Mouse (Mus musculus) CH12.LX (cell line): ENCODE measurements at regions not wholly inside any gene's neighbourhood (a gene's known extent, or its start where the extent isn't known, plus 50 kb on each side); places are given as distances from the start of the nearest gene placed in this dataset.

ENCODE experiments used
- DNase-seq: peaks from one replicate; pipeline ENCODE4 v3.0.0-alpha.2; 2013; ENCODE audit errors: extremely low read depth
- H3K27ac ChIP-seq: 2 replicates; pipeline ENCODE4 v1.5.1; 2012; ENCODE audit warnings: low read depth, mild to moderate bottlenecking, control low read depth, moderate library complexity; ENCODE audit not compliant: insufficient read depth
- H3K27me3 ChIP-seq: replicated peaks from 2 replicates; pipeline ENCODE3; 2012; ENCODE audit warnings: inconsistent platforms
- H3K36me3 ChIP-seq, 2 experiments: replicated peaks in 1 of 2; 2 replicates each; pipeline versions ENCODE3 to v1.6.1; 2012; ENCODE audit warnings: inconsistent platforms in 1 of 2, low read length in 1 of 2, mild to moderate bottlenecking in 1 of 2, mixed read lengths in 1 of 2, moderate library complexity in 1 of 2; ENCODE audit not compliant: control insufficient read depth in 1 of 2, insufficient read depth in 1 of 2
- H3K4me1 ChIP-seq, 2 experiments: 2 replicates each; pipeline ENCODE4 v1.6.1; 2012; ENCODE audit warnings: inconsistent platforms in 1 of 2, moderate library complexity in 1 of 2; ENCODE audit not compliant: insufficient read depth in 2 of 2, control insufficient read depth in 1 of 2
- H3K4me2 ChIP-seq: 2 replicates; pipeline ENCODE4 v1.6.1; 2012; ENCODE audit warnings: low read depth, mild to moderate bottlenecking, control low read depth; ENCODE audit not compliant: poor library complexity, insufficient read depth, severe bottlenecking
- H3K4me3 ChIP-seq, 3 experiments: fragments of 150-350 bp in 1 of 3; sonication (generic) in 1 of 3; replicated peaks in 1 of 3; 2 replicates each; pipeline versions ENCODE3 to v1.5.1; 2011 to 2012; ENCODE audit warnings: low read depth in 2 of 3, low read length in 2 of 3, mild to moderate bottlenecking in 2 of 3, moderate library complexity in 2 of 3, control low read depth in 1 of 3, improper control_type of control experiment in 1 of 3, inconsistent platforms in 1 of 3, mixed read lengths in 1 of 3; ENCODE audit not compliant: poor library complexity in 1 of 3
- H3K79me2 ChIP-seq: replicated peaks from 2 replicates; pipeline ENCODE4 v1.6.1; 2012; ENCODE audit warnings: mild to moderate bottlenecking, moderate library complexity; ENCODE audit not compliant: control insufficient read depth, poor library complexity, insufficient read depth, severe bottlenecking; ENCODE audit errors: extremely low read depth
- H3K9ac ChIP-seq: 2 replicates; pipeline ENCODE4 v1.6.1; 2012; ENCODE audit warnings: low read depth, mild to moderate bottlenecking, control low read depth, moderate library complexity; ENCODE audit not compliant: insufficient read depth
- H3K9me3 ChIP-seq: replicated peaks from 2 replicates; pipeline ENCODE3; 2012; ENCODE audit warnings: low read length, inconsistent platforms, mixed read lengths
- BHLHE40 ChIP-seq: IDR thresholded peaks from 2 replicates; pipeline ENCODE4 v1.6.1; 2011; ENCODE audit warnings: mild to moderate bottlenecking, low read depth, low read length, improper control_type of control experiment
- CHD1 ChIP-seq: IDR thresholded peaks from 2 replicates; pipeline ENCODE4 v1.6.1; 2012; ENCODE audit warnings: low read depth, low read length, improper control_type of control experiment, inconsistent platforms
- CTCF ChIP-seq, 2 experiments: IDR thresholded peaks in 1 of 2; conservative IDR thresholded peaks in 1 of 2; 2 replicates each; pipeline ENCODE4 v1.5.1; 2011 to 2012; ENCODE audit warnings: low read depth in 2 of 2, low read length in 2 of 2, improper control_type of control experiment in 1 of 2, inconsistent platforms in 1 of 2, mild to moderate bottlenecking in 1 of 2, moderate library complexity in 1 of 2
- ELF1 ChIP-seq: IDR thresholded peaks from 2 replicates; pipeline ENCODE4 v1.6.1; 2014; ENCODE audit warnings: low read depth, mild to moderate bottlenecking, inconsistent platforms, low read length, improper control_type of control experiment
- ETS1 ChIP-seq: conservative IDR thresholded peaks from 2 replicates; pipeline ENCODE4 v1.6.1; 2012; ENCODE audit warnings: low read depth, mild to moderate bottlenecking, inconsistent platforms, low read length, improper control_type of control experiment, moderate library complexity
- IRF4 ChIP-seq: IDR thresholded peaks from 2 replicates; pipeline ENCODE4 v1.6.1; 2014; ENCODE audit warnings: low read depth, mild to moderate bottlenecking, inconsistent platforms, low read length, improper control_type of control experiment
- KAT2A ChIP-seq: IDR thresholded peaks from 2 replicates; pipeline ENCODE4 v1.6.1; 2012; ENCODE audit warnings: low read length, improper control_type of control experiment, inconsistent platforms; ENCODE audit not compliant: insufficient replicate concordance
- MAFK ChIP-seq: IDR thresholded peaks from 2 replicates; pipeline ENCODE4 v1.6.1; 2011; ENCODE audit warnings: low read length, improper control_type of control experiment; ENCODE audit not compliant: insufficient replicate concordance
- MAX ChIP-seq: IDR thresholded peaks from 2 replicates; pipeline ENCODE4 v1.6.1; 2011; ENCODE audit warnings: low read length, improper control_type of control experiment
- POLR2A ChIP-seq: IDR thresholded peaks from 2 replicates; pipeline ENCODE4 v1.6.1; 2011; ENCODE audit warnings: low read depth, mild to moderate bottlenecking, improper control_type of control experiment, low read length
- POLR2AphosphoS2 ChIP-seq: IDR thresholded peaks from 2 replicates; pipeline ENCODE4 v1.6.1; 2011; ENCODE audit warnings: low read depth, low read length, improper control_type of control experiment
- RAD21 ChIP-seq: IDR thresholded peaks from 2 replicates; pipeline ENCODE4 v1.6.1; 2011; ENCODE audit warnings: low read depth, mild to moderate bottlenecking, low read length, improper control_type of control experiment, moderate library complexity
- SMC3 ChIP-seq: IDR thresholded peaks from 2 replicates; pipeline ENCODE4 v1.6.1; 2011; ENCODE audit warnings: low read depth, low read length, improper control_type of control experiment
- USF2 ChIP-seq: conservative IDR thresholded peaks from 2 replicates; pipeline ENCODE4 v1.6.1; 2011; ENCODE audit warnings: low read depth, low read length, improper control_type of control experiment
- ZC3H11A ChIP-seq: IDR thresholded peaks from 2 replicates; pipeline ENCODE4 v1.6.1; 2012; ENCODE audit warnings: low read depth, mild to moderate bottlenecking, inconsistent platforms, low read length, improper control_type of control experiment
- ZKSCAN1 ChIP-seq: IDR thresholded peaks from 2 replicates; pipeline ENCODE4 v1.6.1; 2012; ENCODE audit warnings: low read depth, inconsistent platforms, low read length, improper control_type of control experiment, borderline replicate concordance
- ZNF384 ChIP-seq: IDR thresholded peaks from 2 replicates; pipeline ENCODE4 v1.6.1; 2012; ENCODE audit warnings: low read depth, low read length, improper control_type of control experiment, inconsistent platforms
- dilution Hi-C: fragments of 300-500 bp; cut with MboI; formaldehyde crosslinking; loops from 2 replicates; pipeline ENCODE4 v1.14.3; 2020; ENCODE audit warnings: low sequenced_read_pairs; ENCODE audit not compliant: extremely low pct_unique_long_range_greater_than_20kb, extremely low pct_ligation_motif_present
- in situ Hi-C: fragments of 300-500 bp; cut with MboI; formaldehyde crosslinking; loops from 3 replicates; pipeline ENCODE4 v1.14.3; 2019; ENCODE audit warnings: low sequenced_read_pairs, low pct_ligation_motif_present, low pct_unique_long_range_greater_than_20kb, mixed read lengths

DNA sequence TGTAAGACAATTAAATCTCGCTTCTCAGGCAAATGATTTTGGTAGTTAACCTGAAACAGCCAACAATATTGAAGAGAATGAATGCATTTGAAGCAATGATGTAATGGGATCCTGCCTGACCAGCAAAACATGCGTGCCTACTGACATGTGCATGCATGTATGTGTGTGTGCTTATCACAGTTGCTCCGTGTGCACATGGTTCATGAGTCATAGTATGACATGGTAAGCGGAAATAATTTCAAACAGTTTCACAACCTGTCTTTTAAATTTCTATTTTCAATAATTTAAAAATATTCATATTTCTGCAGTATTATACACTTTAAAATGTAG is 436.8 kb upstream of the Ccnh start:
- no peaks in the 10 kb centered on the region for H3K36me3 ChIP-seq
- DNase-seq = no peak
- no peaks in the 10 kb centered on the region for H3K79me2 ChIP-seq
- H3K27ac ChIP-seq = no peak overlapping the region
- H3K4me3 ChIP-seq = no peak overlapping the region
- H3K9me3 ChIP-seq = no peaks in the 10 kb centered on the region
- no peak overlapping the region for H3K4me2 ChIP-seq
- TF ChIP-seq RAD21 (no peak), BHLHE40 (no peak), ETS1 (no peak), ZC3H11A (no peak), ZKSCAN1 (no peak), MAX (no peak)
- H3K27me3 ChIP-seq = no peaks in the 10 kb centered on the region
- in situ Hi-C loops (no loop called here), dilution Hi-C loops (no loop called here)
- no peak overlapping the region for H3K9ac ChIP-seq
- no peaks in the 10 kb centered on the region for H3K4me1 ChIP-seq

DNA sequence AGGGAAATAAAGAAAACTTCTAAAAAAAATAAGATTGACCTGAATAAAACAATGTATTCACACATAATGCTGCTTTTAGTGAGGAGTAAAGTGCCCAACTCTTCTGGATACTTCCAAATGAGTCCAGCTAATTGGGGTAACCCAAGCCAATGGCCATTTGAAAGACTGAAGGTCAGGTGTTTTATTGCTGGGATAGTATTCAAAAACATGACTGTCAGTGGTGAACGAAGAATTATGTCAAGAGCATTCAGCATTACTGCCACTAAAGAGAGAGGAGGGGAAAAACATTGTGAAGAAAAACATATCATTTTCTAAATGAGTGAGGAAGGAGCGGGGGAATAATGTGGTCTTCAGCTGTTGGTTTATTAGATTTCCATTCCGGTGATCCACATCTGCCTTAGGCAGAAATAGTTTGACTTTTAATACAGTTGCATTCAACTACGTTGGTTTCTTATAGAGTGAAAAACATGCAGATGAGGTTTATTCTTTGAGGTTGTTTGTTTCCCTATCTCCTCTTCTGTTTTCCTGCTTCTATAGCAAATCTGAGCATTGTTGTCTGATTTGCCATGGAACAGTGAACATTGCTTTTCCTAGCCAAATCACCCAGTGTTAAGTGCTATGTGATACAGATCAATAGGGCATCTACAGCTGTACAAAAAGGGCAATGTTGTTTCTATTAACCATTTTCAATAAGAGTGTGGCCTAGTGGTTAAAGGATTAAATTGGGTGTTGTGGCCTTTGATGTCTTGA is 435.3 kb upstream of the Ccnh start:
- Histone ChIP-seq H3K36me3 (no peaks in the 10 kb centered on the region), H3K9ac (no peak overlapping the region), H3K27ac (no peak overlapping the region), H3K4me3 (no peak overlapping the region), H3K27me3 (no peaks in the 10 kb centered on the region), H3K79me2 (no peaks in the 10 kb centered on the region), H3K4me1 (no peaks in the 10 kb centered on the region), H3K9me3 (no peaks in the 10 kb centered on the region), H3K4me2 (no peak overlapping the region)
- in situ Hi-C loops = no loop called here
- TF ChIP-seq MAFK = no peak
- no peak for TF ChIP-seq MAX
- TF ChIP-seq ELF1 = no peak
- no peak for TF ChIP-seq BHLHE40
- TF ChIP-seq CTCF (conservative IDR thresholded peaks at IDR 0.05 in 1 of 2, IDR thresholded peaks at IDR 0.05 in 1 of 2; ENCODE audit: low read depth in 2 of 2, low read length in 2 of 2) = no peak
- TF ChIP-seq ETS1 = no peak
- TF ChIP-seq ZNF384 = no peak
- no peak for TF ChIP-seq SMC3
- no peak for TF ChIP-seq ZKSCAN1
- TF ChIP-seq KAT2A = no peak
- TF ChIP-seq POLR2AphosphoS2 = no peak
- no peak for TF ChIP-seq CHD1
- no peak for TF ChIP-seq USF2
- no peak for TF ChIP-seq IRF4
- TF ChIP-seq POLR2A = no peak
- no peak for DNase-seq
- dilution Hi-C loops = no loop called here
